Mouse (Mus musculus) embryonic facial prominence, embryonic 14.5 days (tissue): Measurements from ENCODE around the gene Baiap2. TPM values are rescaled to one million over a fixed set of nuclear protein-coding genes. Genes with fewer than 3 reads are reported as not detected.

ENCODE experiments used
- ATAC-seq: fragments of 200-750 bp; cut with Nextera tagmentation; 2 replicates; pipeline ENCODE4 v1.8.0; 2017; ENCODE audit warnings: low read depth, moderate number of reproducible peaks, moderate TSS enrichment
- DNase-seq: peaks from one replicate; pipeline ENCODE4 v3.0.0-alpha.2; 2015; ENCODE audit warnings: low spot score
- H3K27ac ChIP-seq: fragments of 300-500 bp; sonication (generic); replicated peaks from 2 replicates; pipeline ENCODE4 v1.5.1; 2014; ENCODE audit warnings: low read depth, mild to moderate bottlenecking, low read length, moderate library complexity
- H3K27me3 ChIP-seq: fragments of 300-500 bp; sonication (generic); replicated peaks from 2 replicates; pipeline ENCODE4 v1.6.1; 2014; ENCODE audit warnings: low read length; ENCODE audit not compliant: control insufficient read depth, insufficient read depth
- H3K36me3 ChIP-seq: fragments of 300-500 bp; sonication (generic); 2 replicates; pipeline ENCODE4 v1.6.1; 2014; ENCODE audit warnings: low read length, mixed read lengths; ENCODE audit not compliant: control insufficient read depth, insufficient read depth
- H3K4me1 ChIP-seq: fragments of 300-500 bp; sonication (generic); 2 replicates; pipeline ENCODE4 v1.6.1; 2014; ENCODE audit warnings: antibody characterized with exemption, low read length; ENCODE audit not compliant: control insufficient read depth, insufficient read depth
- H3K4me2 ChIP-seq: fragments of 300-500 bp; sonication (generic); 2 replicates; pipeline ENCODE4 v1.6.1; 2014; ENCODE audit warnings: low read depth, mild to moderate bottlenecking, low read length, moderate library complexity, mixed read lengths
- H3K4me3 ChIP-seq: fragments of 300-500 bp; sonication (generic); 2 replicates; pipeline ENCODE4 v1.5.1; 2014; ENCODE audit warnings: low read depth, mild to moderate bottlenecking, low read length
- H3K9ac ChIP-seq: fragments of 300-500 bp; sonication (generic); 2 replicates; pipeline ENCODE4 v1.6.1; 2014; ENCODE audit warnings: low read depth, mild to moderate bottlenecking, low read length, moderate library complexity, mixed read lengths
- H3K9me3 ChIP-seq: fragments of 300-500 bp; sonication (generic); 2 replicates; pipeline ENCODE4 v1.6.1; 2016; ENCODE audit warnings: low read length; ENCODE audit not compliant: control insufficient read depth
- WGBS: fragments of 180-500 bp; shearing (Covaris S2); extraction: QIAGEN DNeasy Blood & Tissue Kit; methylation state at CpG from one replicate; pipeline ENCODE4 v1.1.7; 2014; 5-methylcytosine and 5-hydroxymethylcytosine counted together
- polyA plus RNA-seq: library from polyadenylated mRNA; unstranded; fragments of >200 nt; fragmentation: Nextera tagmentation; extraction: Ambion mirVana; gene quantifications from 2 replicates; pipeline ENCODE4 v1.2.1, GENCODE M21; 2014

The Baiap2 gene
- polyA plus RNA-seq, 1 experiment from 2014 or later = 26.5 TPM

DNA sequence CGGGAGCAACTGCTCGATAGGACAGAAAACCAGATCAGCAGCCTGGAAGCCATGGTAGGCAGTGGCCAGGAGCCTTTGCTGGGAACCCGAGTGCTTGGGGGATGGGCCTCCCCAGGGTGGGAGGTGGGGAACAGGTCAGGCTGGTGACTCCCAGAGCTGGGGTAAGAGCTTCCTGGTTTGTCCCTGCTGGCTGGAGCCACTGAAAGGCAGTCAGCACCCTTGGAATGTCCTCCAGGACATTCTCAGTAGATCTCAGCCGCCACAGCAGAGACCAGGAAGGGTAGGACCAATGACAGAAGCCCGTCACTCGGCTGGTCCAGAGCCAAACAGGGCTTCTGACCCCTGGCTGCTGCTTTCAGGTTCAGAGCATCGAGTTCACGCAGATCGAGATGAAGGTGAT, 26.9 kb upstream of the Baiap2 start:
- DNase-seq (no peak), ATAC-seq (no peak)
- 86% methylated on average over 9 of the region's 9 CpGs for WGBS
- Histone ChIP-seq H3K27ac (peak overlapping the region; percentile 52; the same call in 1 of the 2 replicates), H3K9me3 (no peaks in the 10 kb centered on the region), H3K9ac (no peak overlapping the region), H3K4me3 (no peak overlapping the region), H3K4me1 (peaks cover 13% of the 10 kb centered on the region; the same call in 1 of the 2 replicates), H3K36me3 (peaks cover 45% of the 10 kb centered on the region), H3K4me2 (0 out of 2 replicates have a peak overlapping the region, but pooled peaks have one; percentile 96), H3K27me3 (no peaks in the 10 kb centered on the region)

- Histone ChIP-seq H3K4me3 (no peak overlapping the region), H3K27ac (no peak overlapping the region), H3K9me3 (no peaks in the 10 kb centered on the region), H3K9ac (no peak overlapping the region), H3K36me3 (peaks cover 45% of the 10 kb centered on the region), H3K4me2 (no peak overlapping the region), H3K4me1 (peaks cover 13% of the 10 kb centered on the region; the same call in 1 of the 2 replicates), H3K27me3 (no peaks in the 10 kb centered on the region)
- ATAC-seq = 0 out of 2 replicates have a peak, but pooled peaks have one; percentile 3
- DNase-seq = no peak
- 80% methylated on average over 15 of the region's 15 CpGs for WGBS
Observed at GRCm38 (mm10) chr11:119916102-119916790, 26.3 kb upstream of the Baiap2 start.

GRCm38 (mm10) chr11:119916834-119917469, 25.6 kb upstream of the Baiap2 start:
- 87% methylated on average over 21 of the region's 21 CpGs for WGBS
- Histone ChIP-seq H3K27me3 (no peaks in the 10 kb centered on the region), H3K27ac (no peak overlapping the region), H3K4me1 (peaks cover 13% of the 10 kb centered on the region; the same call in 1 of the 2 replicates), H3K9me3 (no peaks in the 10 kb centered on the region), H3K4me3 (no peak overlapping the region), H3K4me2 (no peak overlapping the region), H3K9ac (no peak overlapping the region), H3K36me3 (peaks cover 45% of the 10 kb centered on the region)
- ATAC-seq (no peak), DNase-seq (no peak)

GRCm38 (mm10) chr11:119918521-119918920, 24.0 kb upstream of the Baiap2 start:
- WGBS = 85% methylated on average over 7 of the region's 7 CpGs
- no peak for DNase-seq

GRCm38 (mm10) chr11:119919432-119919831, 23.1 kb upstream of the Baiap2 start:
- peaks cover 45% of the 10 kb centered on the region for H3K36me3 ChIP-seq
- no peak for ATAC-seq
- WGBS = 89% methylated on average over 4 of the region's 4 CpGs

More at GRCm38 (mm10) chr11:119918521-119918920, 24.0 kb upstream of the Baiap2 start:
- Histone ChIP-seq H3K4me1 (peaks cover 7% of the 10 kb centered on the region; the same call in 1 of the 2 replicates), H3K27me3 (no peaks in the 10 kb centered on the region), H3K9ac (no peak overlapping the region), H3K4me3 (no peak overlapping the region), H3K27ac (no peak overlapping the region), H3K4me2 (no peak overlapping the region), H3K9me3 (no peaks in the 10 kb centered on the region), H3K36me3 (peaks cover 45% of the 10 kb centered on the region)
- ATAC-seq = no peak

DNA sequence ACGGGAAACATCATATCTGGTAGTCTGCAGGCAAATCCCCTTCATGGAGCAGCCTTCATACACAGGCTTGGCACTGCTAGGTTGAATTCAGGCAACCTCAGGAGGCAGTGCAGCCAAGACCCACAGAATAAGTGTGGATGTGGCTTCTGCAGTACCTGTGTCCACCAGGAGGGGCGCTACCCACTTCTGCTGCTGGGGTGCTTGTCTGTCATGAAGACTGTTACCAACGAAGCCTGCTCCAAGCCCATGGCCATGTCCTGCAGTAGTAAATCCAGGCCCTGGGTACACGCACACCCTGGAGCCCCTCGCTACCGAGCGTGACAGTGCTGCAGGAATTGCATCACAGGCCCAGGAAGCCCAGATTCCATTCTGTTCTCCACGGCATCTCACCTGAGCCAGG, 22.7 kb upstream of the Baiap2 start:
- Histone ChIP-seq H3K9me3 (no peaks in the 10 kb centered on the region), H3K27me3 (no peaks in the 10 kb centered on the region), H3K27ac (no peak overlapping the region), H3K9ac (no peak overlapping the region), H3K4me2 (no peak overlapping the region), H3K4me1 (0 out of 2 replicates have a peak, but pooled peaks cover 7% of the 10 kb centered on the region), H3K4me3 (no peak overlapping the region), H3K36me3 (peaks cover 45% of the 10 kb centered on the region)
- WGBS = 75% methylated on average over 7 of the region's 8 CpGs
- no peak for ATAC-seq
- no peak for DNase-seq

More at GRCm38 (mm10) chr11:119919432-119919831, 23.1 kb upstream of the Baiap2 start:
- Histone ChIP-seq H3K9ac (no peak overlapping the region), H3K27ac (no peak overlapping the region), H3K4me1 (peaks cover 7% of the 10 kb centered on the region; the same call in 1 of the 2 replicates), H3K4me2 (no peak overlapping the region), H3K9me3 (no peaks in the 10 kb centered on the region), H3K4me3 (no peak overlapping the region), H3K27me3 (no peaks in the 10 kb centered on the region)
- no peak for DNase-seq

DNA sequence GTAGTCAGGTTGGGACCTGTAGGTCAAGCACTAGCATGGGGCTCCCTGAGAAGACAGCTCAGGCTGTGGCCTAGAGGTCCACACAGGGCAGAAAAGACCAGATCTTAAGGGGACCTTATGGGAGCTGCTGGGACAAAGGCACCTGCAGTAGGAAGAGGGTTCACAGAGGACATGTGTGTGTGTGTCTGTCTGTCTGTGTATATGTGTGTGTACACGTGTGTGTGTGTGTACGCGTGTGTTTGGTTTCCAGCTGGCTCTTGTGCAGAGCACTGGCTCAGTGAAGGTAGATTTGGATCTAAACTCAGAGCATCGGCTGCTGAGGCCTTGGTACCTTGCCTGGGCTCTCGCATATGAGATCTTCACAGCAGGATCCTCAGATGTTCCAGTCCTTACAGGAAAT, 21.9 kb upstream of the Baiap2 start:
- Histone ChIP-seq H3K27me3 (no peaks in the 10 kb centered on the region), H3K27ac (no peak overlapping the region), H3K9ac (no peak overlapping the region), H3K9me3 (no peaks in the 10 kb centered on the region), H3K4me3 (no peak overlapping the region), H3K36me3 (peaks cover 43% of the 10 kb centered on the region), H3K4me1 (0 out of 2 replicates have a peak, but pooled peaks cover under 1% of the 10 kb centered on the region), H3K4me2 (no peak overlapping the region)
- ATAC-seq (0 out of 2 replicates have a peak, but pooled peaks have one; percentile 5), DNase-seq (no peak)
- 87% methylated on average over 5 of the region's 5 CpGs for WGBS

- 75% methylated on average over 5 of the region's 5 CpGs for WGBS
- Histone ChIP-seq H3K27ac (no peak overlapping the region), H3K4me1 (no peaks in the 10 kb centered on the region), H3K9me3 (no peaks in the 10 kb centered on the region), H3K27me3 (no peaks in the 10 kb centered on the region), H3K9ac (no peak overlapping the region), H3K36me3 (0 out of 2 replicates have a peak, but pooled peaks cover 2% of the 10 kb centered on the region), H3K4me3 (no peak overlapping the region), H3K4me2 (no peak overlapping the region)
- ATAC-seq (no peak), DNase-seq (peak; percentile 54)
Observed at GRCm38 (mm10) chr11:119925176-119925575, 17.4 kb upstream of the Baiap2 start.
